Mouse (Mus musculus): Measurements from ENCODE around the gene Zc2hc1c.
A peak's percentile ranks its signal among the peaks of the same experiment; 100 is the strongest.

Zc2hc1c gene

GRCm38 (mm10) chr12:85339243-85339729 is 50.9 kb downstream of the Zc2hc1c start, which contains the start of gene Nek9:
Gene Nek9 (minus strand): TSS chr12:85339362.
- peak; percentile 92 to 95 for DNase-seq (ENCODE audit: low spot score in 2 of 2)

DNA sequence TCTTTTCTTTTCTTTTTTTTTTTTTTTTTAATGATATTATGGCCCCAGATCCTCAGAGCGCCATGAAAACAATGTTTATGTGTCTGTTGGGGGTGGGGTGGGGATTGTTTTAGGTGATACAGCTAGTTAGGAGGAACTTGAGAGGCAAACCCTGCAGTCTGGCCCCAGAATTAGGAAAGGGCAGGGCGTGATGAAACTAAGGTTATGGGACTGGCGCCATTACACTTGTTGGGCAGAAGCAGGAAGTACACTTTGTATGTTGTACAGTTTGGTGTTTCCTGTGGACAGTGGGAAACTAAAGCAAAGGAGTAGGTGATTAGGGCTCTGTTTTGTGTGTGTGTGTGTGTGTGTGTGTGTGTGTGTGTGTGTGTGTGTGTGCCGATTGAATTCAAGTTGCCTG is 51.6 kb downstream of the Zc2hc1c start:
- DNase-seq (ENCODE audit: low spot score in 2 of 2): no peak

DNA sequence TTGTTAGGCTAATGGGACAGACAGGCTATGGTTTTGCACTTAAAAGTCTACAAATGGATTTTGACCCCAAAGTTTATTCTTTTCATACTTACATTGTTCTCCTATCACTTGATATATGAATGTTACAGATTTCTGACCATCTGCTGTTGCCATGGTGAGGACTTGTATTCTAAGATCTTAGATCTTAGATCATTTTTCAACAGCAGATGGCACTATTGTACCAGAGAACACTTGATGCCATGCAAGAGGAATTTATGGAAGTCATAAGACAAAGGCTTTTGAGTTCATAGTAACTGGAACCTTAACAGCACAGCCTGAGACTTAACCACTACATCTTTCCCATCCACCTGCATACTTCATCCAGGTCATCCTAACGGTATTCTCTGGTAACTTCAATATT is 52.7 kb downstream of the Zc2hc1c start:
- peak in 1 of 2 experiments; percentile 6 for DNase-seq (ENCODE audit: low spot score in 2 of 2)

DNA sequence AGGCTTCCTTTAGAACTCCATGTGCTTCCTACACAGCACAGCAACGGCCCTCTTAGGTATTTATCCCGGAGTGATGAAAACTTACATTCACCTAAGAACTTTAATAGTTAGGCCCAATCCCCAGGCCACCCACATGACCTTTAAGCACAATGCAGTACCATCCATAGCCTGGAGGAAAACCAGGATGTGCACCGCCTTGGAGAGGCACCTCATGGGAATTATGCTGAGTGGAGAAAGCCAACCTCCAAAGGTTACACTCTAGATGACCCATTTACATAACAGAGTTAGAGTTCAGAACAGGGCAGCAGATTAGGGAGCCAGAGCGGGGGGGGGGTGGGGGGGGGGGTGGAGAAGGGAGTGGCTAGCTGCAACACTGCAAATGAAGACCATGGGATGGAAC is 53.9 kb downstream of the Zc2hc1c start:
- no peak for DNase-seq (ENCODE audit: low spot score in 2 of 2)

- DNase-seq (ENCODE audit: low spot score in 2 of 2): no peak
These were observed 55.9 kb downstream of the Zc2hc1c start for GRCm38 (mm10) chr12:85344252-85344651.

- DNase-seq (ENCODE audit: low spot score in 2 of 2): no peak
These were observed 57.2 kb downstream of the Zc2hc1c start for GRCm38 (mm10) chr12:85345559-85345958.

DNA sequence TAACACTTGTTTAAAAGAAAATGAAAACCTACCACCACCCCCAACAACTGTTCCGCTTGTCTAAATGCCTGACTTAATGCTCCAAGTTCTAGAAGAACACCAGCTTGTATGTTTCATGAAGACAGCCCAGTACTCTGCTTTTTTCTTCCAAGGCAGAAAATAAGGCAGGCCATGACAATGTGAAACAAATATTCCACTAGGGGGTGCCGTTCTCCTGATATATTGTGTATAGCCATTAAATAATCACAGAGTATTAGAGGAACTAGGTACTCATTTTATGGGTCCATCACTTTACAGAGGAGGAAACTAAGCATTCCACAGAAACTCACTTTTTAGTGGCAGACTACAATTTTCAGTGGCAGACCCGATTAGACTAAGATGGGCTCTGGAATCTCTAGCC is 58.0 kb downstream of the Zc2hc1c start:
- DNase-seq (ENCODE audit: low spot score in 2 of 2): peak in 1 of 2 experiments; percentile 39

DNA sequence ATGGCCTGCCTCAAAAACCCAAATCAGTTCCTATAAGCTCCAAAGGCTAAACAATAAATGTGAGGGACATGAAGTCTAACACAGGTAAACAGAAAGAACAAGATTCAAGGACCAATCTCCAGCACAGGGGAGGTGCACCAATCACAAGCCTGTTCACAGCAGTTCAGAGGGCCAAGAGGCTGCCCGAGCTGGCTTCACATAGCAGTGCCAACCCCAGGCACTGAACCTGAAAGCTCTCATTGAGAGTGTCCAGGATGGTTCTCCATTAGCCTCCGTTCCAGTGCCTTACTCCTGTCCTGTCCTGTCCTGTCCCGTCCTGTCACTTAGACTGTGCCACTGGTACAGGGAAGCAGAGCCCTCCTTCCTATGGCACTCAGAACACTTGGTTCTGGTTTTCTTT is 58.8 kb downstream of the Zc2hc1c start:
- no peak for DNase-seq (ENCODE audit: low spot score in 2 of 2)

- no peak for DNase-seq (ENCODE audit: low spot score in 2 of 2)
These were observed 59.9 kb downstream of the Zc2hc1c start for GRCm38 (mm10) chr12:85348338-85348737.

All from cerebellum, postnatal 4 days (tissue).